Mouse (Mus musculus): ENCODE measurements around the gene Ier2. TPM values are rescaled to one million over a fixed set of nuclear protein-coding genes. Genes with fewer than 3 reads are reported as not detected.

Ier2 gene
- polyA plus RNA-seq, 1 experiment from 2014 or later = 86.9 TPM

- ATAC-seq (replicated peaks; ENCODE audit: insufficient number of reproducible peaks, low FRiP score, low TSS enrichment, low read depth) (no peak), DNase-seq (ENCODE audit: low spot score) (no peak)
- H3K4me2 ChIP-seq (ENCODE audit: low read depth, low read length) = peak overlapping the region; percentile 36
- H3K27me3 ChIP-seq (ENCODE audit: control insufficient read depth, insufficient read depth, low read length) = peaks cover 74% of the 10 kb centered on the region
- H3K36me3 ChIP-seq (replicated peaks; ENCODE audit: control insufficient read depth, insufficient read depth, low read depth, low read length) = no peaks in the 10 kb centered on the region
- peak overlapping the region; percentile 46 for H3K9ac ChIP-seq (replicated peaks; ENCODE audit: low read length)
- WGBS = 0% methylated on average over 40 of the region's 45 CpGs
- peaks cover 32% of the 10 kb centered on the region for H3K4me1 ChIP-seq (ENCODE audit: control insufficient read depth, insufficient read depth, low read length)
- no peaks in the 10 kb centered on the region for H3K9me3 ChIP-seq (replicated peaks; ENCODE audit: control insufficient read depth, low read length)
- peak overlapping the region; percentile 4; the same call in 1 of the 2 replicates for H3K4me3 ChIP-seq (ENCODE audit: low read depth, low read length)
- H3K27ac ChIP-seq (replicated peaks; ENCODE audit: low read depth, low read length) = no peak overlapping the region
Observed at GRCm38 (mm10) chr8:84706610-84707266, 44.1 kb upstream of the Ier2 start.

GRCm38 (mm10) chr8:84705960-84706359 lies 43.3 kb upstream of the Ier2 start:
- Histone ChIP-seq H3K4me1 (ENCODE audit: control insufficient read depth, insufficient read depth, low read length) (peaks cover 28% of the 10 kb centered on the region), H3K27me3 (ENCODE audit: control insufficient read depth, insufficient read depth, low read length) (peaks cover 75% of the 10 kb centered on the region), H3K27ac (replicated peaks; ENCODE audit: low read depth, low read length) (no peak overlapping the region)

GRCm38 (mm10) chr8:84704867-84705831 lies 42.5 kb upstream of the Ier2 start:
- WGBS = 2% methylated on average over 50 of the region's 61 CpGs
- H3K27ac ChIP-seq (replicated peaks; ENCODE audit: low read depth, low read length) = no peak overlapping the region
- DNase-seq (ENCODE audit: low spot score) = no peak
- peak overlapping the region; percentile 34 for H3K4me2 ChIP-seq (ENCODE audit: low read depth, low read length)
- H3K36me3 ChIP-seq (replicated peaks; ENCODE audit: control insufficient read depth, insufficient read depth, low read depth, low read length) = no peaks in the 10 kb centered on the region
- H3K4me1 ChIP-seq (ENCODE audit: control insufficient read depth, insufficient read depth, low read length) = peaks cover 28% of the 10 kb centered on the region
- H3K9me3 ChIP-seq (replicated peaks; ENCODE audit: control insufficient read depth, low read length) = no peaks in the 10 kb centered on the region
- peaks cover 75% of the 10 kb centered on the region for H3K27me3 ChIP-seq (ENCODE audit: control insufficient read depth, insufficient read depth, low read length)
- H3K9ac ChIP-seq (replicated peaks; ENCODE audit: low read length) = no peak overlapping the region; the same call in 1 of the 2 replicates
- peak overlapping the region; percentile 21 for H3K4me3 ChIP-seq (ENCODE audit: low read depth, low read length)
- ATAC-seq (replicated peaks; ENCODE audit: insufficient number of reproducible peaks, low FRiP score, low TSS enrichment, low read depth) = no peak

More at GRCm38 (mm10) chr8:84705960-84706359, 43.3 kb upstream of the Ier2 start:
- no peaks in the 10 kb centered on the region for H3K36me3 ChIP-seq (replicated peaks; ENCODE audit: control insufficient read depth, insufficient read depth, low read depth, low read length)
- no peak for ATAC-seq (replicated peaks; ENCODE audit: insufficient number of reproducible peaks, low FRiP score, low TSS enrichment, low read depth)
- peak overlapping the region; percentile 21 for H3K4me3 ChIP-seq (ENCODE audit: low read depth, low read length)
- peak overlapping the region; percentile 34 for H3K4me2 ChIP-seq (ENCODE audit: low read depth, low read length)
- no peaks in the 10 kb centered on the region for H3K9me3 ChIP-seq (replicated peaks; ENCODE audit: control insufficient read depth, low read length)
- H3K9ac ChIP-seq (replicated peaks; ENCODE audit: low read length) = no peak overlapping the region; the same call in 1 of the 2 replicates
- DNase-seq (ENCODE audit: low spot score) = no peak
- under 1% methylated on average over 12 of the region's 12 CpGs for WGBS

GRCm38 (mm10) chr8:84704356-84704755 lies 41.7 kb upstream of the Ier2 start:
- peak overlapping the region; percentile 18; the same call in 1 of the 2 replicates for H3K4me3 ChIP-seq (ENCODE audit: low read depth, low read length)
- H3K4me2 ChIP-seq (ENCODE audit: low read depth, low read length) = peak overlapping the region; percentile 29; the same call in 1 of the 2 replicates
- H3K9me3 ChIP-seq (replicated peaks; ENCODE audit: control insufficient read depth, low read length) = no peaks in the 10 kb centered on the region
- H3K4me1 ChIP-seq (ENCODE audit: control insufficient read depth, insufficient read depth, low read length) = peaks cover 28% of the 10 kb centered on the region
- H3K27ac ChIP-seq (replicated peaks; ENCODE audit: low read depth, low read length) = no peak overlapping the region
- ATAC-seq (replicated peaks; ENCODE audit: insufficient number of reproducible peaks, low FRiP score, low TSS enrichment, low read depth) (no peak), DNase-seq (ENCODE audit: low spot score) (peak; percentile 87)
- H3K27me3 ChIP-seq (ENCODE audit: control insufficient read depth, insufficient read depth, low read length) = peaks cover 75% of the 10 kb centered on the region
- whole genome bisulfite sequencing = 2% methylated on average over 16 of the region's 16 CpGs
- no peaks in the 10 kb centered on the region for H3K36me3 ChIP-seq (replicated peaks; ENCODE audit: control insufficient read depth, insufficient read depth, low read depth, low read length)
- peak overlapping the region; percentile 22; the same call in 1 of the 2 replicates for H3K9ac ChIP-seq (replicated peaks; ENCODE audit: low read length)

GRCm38 (mm10) chr8:84703466-84704249 lies 41.0 kb upstream of the Ier2 start:
- Histone ChIP-seq H3K9me3 (replicated peaks; ENCODE audit: control insufficient read depth, low read length) (no peaks in the 10 kb centered on the region), H3K27me3 (ENCODE audit: control insufficient read depth, insufficient read depth, low read length) (peaks cover 68% of the 10 kb centered on the region), H3K4me3 (ENCODE audit: low read depth, low read length) (peak overlapping the region; percentile 18; the same call in 1 of the 2 replicates), H3K4me2 (ENCODE audit: low read depth, low read length) (peak overlapping the region; percentile 29), H3K27ac (replicated peaks; ENCODE audit: low read depth, low read length) (no peak overlapping the region), H3K4me1 (ENCODE audit: control insufficient read depth, insufficient read depth, low read length) (peaks cover 24% of the 10 kb centered on the region), H3K36me3 (replicated peaks; ENCODE audit: control insufficient read depth, insufficient read depth, low read depth, low read length) (no peaks in the 10 kb centered on the region; the same call in 1 of the 2 replicates), H3K9ac (replicated peaks; ENCODE audit: low read length) (peak overlapping the region; percentile 22; the same call in 1 of the 2 replicates)
- ATAC-seq (replicated peaks; ENCODE audit: insufficient number of reproducible peaks, low FRiP score, low TSS enrichment, low read depth) = no peak
- 9% methylated on average over 38 of the region's 38 CpGs for WGBS
- DNase-seq (ENCODE audit: low spot score) = no peak

- Histone ChIP-seq H3K9ac (replicated peaks; ENCODE audit: low read length) (no peak overlapping the region), H3K4me2 (ENCODE audit: low read depth, low read length) (no peak overlapping the region), H3K9me3 (replicated peaks; ENCODE audit: control insufficient read depth, low read length) (no peaks in the 10 kb centered on the region), H3K27me3 (ENCODE audit: control insufficient read depth, insufficient read depth, low read length) (peaks cover 62% of the 10 kb centered on the region), H3K4me1 (ENCODE audit: control insufficient read depth, insufficient read depth, low read length) (peaks cover 21% of the 10 kb centered on the region), H3K36me3 (replicated peaks; ENCODE audit: control insufficient read depth, insufficient read depth, low read depth, low read length) (no peaks in the 10 kb centered on the region; the same call in 1 of the 2 replicates), H3K27ac (replicated peaks; ENCODE audit: low read depth, low read length) (no peak overlapping the region), H3K4me3 (ENCODE audit: low read depth, low read length) (peak overlapping the region; percentile 14; the same call in 1 of the 2 replicates)
- ATAC-seq (replicated peaks; ENCODE audit: insufficient number of reproducible peaks, low FRiP score, low TSS enrichment, low read depth) (no peak), DNase-seq (ENCODE audit: low spot score) (no peak)
- WGBS = 70% methylated on average over 6 of the region's 6 CpGs
Observed at GRCm38 (mm10) chr8:84702963-84703465, 40.4 kb upstream of the Ier2 start.

GRCm38 (mm10) chr8:84702561-84702960 lies 39.9 kb upstream of the Ier2 start:
- peaks cover 58% of the 10 kb centered on the region for H3K27me3 ChIP-seq (ENCODE audit: control insufficient read depth, insufficient read depth, low read length)
- H3K36me3 ChIP-seq (replicated peaks; ENCODE audit: control insufficient read depth, insufficient read depth, low read depth, low read length) = no peaks in the 10 kb centered on the region; the same call in 1 of the 2 replicates
- 64% methylated on average over 9 of the region's 9 CpGs for WGBS
- H3K4me2 ChIP-seq (ENCODE audit: low read depth, low read length) = no peak overlapping the region
- peak overlapping the region; percentile 14; the same call in 1 of the 2 replicates for H3K4me3 ChIP-seq (ENCODE audit: low read depth, low read length)
- no peak overlapping the region for H3K9ac ChIP-seq (replicated peaks; ENCODE audit: low read length)
- peaks cover 17% of the 10 kb centered on the region for H3K4me1 ChIP-seq (ENCODE audit: control insufficient read depth, insufficient read depth, low read length)
- no peak overlapping the region for H3K27ac ChIP-seq (replicated peaks; ENCODE audit: low read depth, low read length)
- no peak for DNase-seq (ENCODE audit: low spot score)
- no peaks in the 10 kb centered on the region for H3K9me3 ChIP-seq (replicated peaks; ENCODE audit: control insufficient read depth, low read length)
- ATAC-seq (replicated peaks; ENCODE audit: insufficient number of reproducible peaks, low FRiP score, low TSS enrichment, low read depth) = no peak
